Mouse (Mus musculus) liver, embryonic 15.5 days (tissue): ENCODE measurements around the gene Zc3h12b. TPM values are rescaled to one million over a fixed set of nuclear protein-coding genes. Genes with fewer than 3 reads are reported as not detected.

Experiments used
- ATAC-seq: fragments of 200-750 bp; cut with Nextera tagmentation; 2 replicates; pipeline ENCODE4 v1.8.0; 2017; ENCODE audit warnings: moderate number of reproducible peaks, mild to moderate bottlenecking, moderate library complexity; ENCODE audit not compliant: insufficient read depth
- H3K27ac ChIP-seq: fragments of 300-500 bp; sonication (generic); replicated peaks from 2 replicates; pipeline ENCODE4 v1.5.1; 2015; ENCODE audit warnings: mild to moderate bottlenecking, inconsistent platforms
- H3K27me3 ChIP-seq: fragments of 300-500 bp; sonication (generic); 2 replicates; pipeline ENCODE4 v1.6.1; 2015; ENCODE audit warnings: mild to moderate bottlenecking, inconsistent platforms
- H3K36me3 ChIP-seq: fragments of 300-500 bp; sonication (generic); replicated peaks from 2 replicates; pipeline ENCODE4 v1.6.1; 2015; ENCODE audit warnings: moderate library complexity, mild to moderate bottlenecking, inconsistent platforms
- H3K4me1 ChIP-seq: fragments of 300-500 bp; sonication (generic); replicated peaks from 2 replicates; pipeline ENCODE4 v1.6.1; 2015; ENCODE audit warnings: inconsistent platforms
- H3K4me2 ChIP-seq: fragments of 300-500 bp; sonication (generic); 2 replicates; pipeline ENCODE4 v1.6.1; 2015; ENCODE audit warnings: moderate library complexity, mild to moderate bottlenecking, inconsistent platforms
- H3K4me3 ChIP-seq: fragments of 300-500 bp; sonication (generic); replicated peaks from 2 replicates; pipeline ENCODE4 v1.5.1; 2015; ENCODE audit warnings: mild to moderate bottlenecking, inconsistent platforms
- H3K9ac ChIP-seq: fragments of 300-500 bp; sonication (generic); 2 replicates; pipeline ENCODE4 v1.6.1; 2015; ENCODE audit warnings: moderate library complexity, mild to moderate bottlenecking, inconsistent platforms
- H3K9me3 ChIP-seq: fragments of 300-500 bp; sonication (generic); replicated peaks from 2 replicates; pipeline ENCODE4 v1.6.1; 2016; ENCODE audit warnings: inconsistent platforms
- WGBS: fragments of 180-500 bp; shearing (Covaris S2); methylation state at CpG from one replicate; pipeline ENCODE4 v1.1.7; 2015; ENCODE audit warnings: mixed read lengths; ENCODE audit not compliant: insufficient replicate concordance; 5-methylcytosine and 5-hydroxymethylcytosine counted together
- polyA plus RNA-seq: library from polyadenylated mRNA; unstranded; fragments of >200 nt; fragmentation: Nextera tagmentation; extraction: Ambion mirVana; gene quantifications from 2 replicates; pipeline ENCODE4 v1.2.1, GENCODE M21; 2015

Zc3h12b gene
- polyA plus RNA-seq: 0.14 and 0.18 TPM in 2 replicates

- Histone ChIP-seq H3K9me3 (no peaks in the 10 kb centered on the region), H3K4me3 (peak within 1 kb of the TSS; percentile 42), H3K4me1 (no peaks in the 10 kb centered on the region), H3K36me3 (no peaks in the 10 kb centered on the region), H3K27me3 (no peaks in the 10 kb centered on the region; the same call in 1 of the 2 replicates), H3K27ac (no peak within 1 kb of the TSS), H3K4me2 (peak within 1 kb of the TSS; percentile 61), H3K9ac (no peak within 1 kb of the TSS)
- WGBS: 20% methylated on average over 46 of the region's 46 CpGs
- peak; percentile 54 for ATAC-seq
Observed at GRCm38 (mm10) chrX:95711227-95712111, at the start of gene Zc3h12b. Zc3h12b (plus strand) TSS chrX:95711678.

GRCm38 (mm10) chrX:95682206-95682605 is 29.3 kb upstream of the Zc3h12b start:
- 63% methylated on average over 1 of the region's 1 CpGs for WGBS
- Histone ChIP-seq H3K4me3 (no peak overlapping the region), H3K9ac (no peak overlapping the region), H3K27ac (no peak overlapping the region), H3K4me2 (no peak overlapping the region), H3K4me1 (no peaks in the 10 kb centered on the region), H3K36me3 (no peaks in the 10 kb centered on the region), H3K27me3 (no peaks in the 10 kb centered on the region), H3K9me3 (no peaks in the 10 kb centered on the region)
- ATAC-seq: no peak

DNA sequence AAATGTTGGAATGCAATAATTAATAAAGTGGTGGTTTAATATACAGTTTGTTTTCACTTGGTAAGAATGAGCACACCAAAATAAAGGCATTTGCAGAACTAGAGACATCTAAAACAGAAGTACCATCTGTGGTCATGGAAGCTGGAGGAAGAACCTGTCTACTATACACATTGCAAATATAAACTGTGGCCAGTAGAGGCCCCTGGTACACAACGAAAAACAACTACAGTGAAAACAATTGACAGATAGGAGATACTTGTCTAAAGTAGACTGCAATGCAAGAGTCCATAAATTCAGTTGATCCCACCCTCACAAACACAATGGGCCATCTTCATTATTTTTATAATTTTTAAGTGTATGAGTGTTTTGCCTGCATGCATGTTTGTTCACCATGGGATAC is 24.4 kb upstream of the Zc3h12b start:
- Histone ChIP-seq H3K4me2 (no peak overlapping the region), H3K9me3 (no peaks in the 10 kb centered on the region), H3K27ac (no peak overlapping the region), H3K4me1 (no peaks in the 10 kb centered on the region), H3K27me3 (no peaks in the 10 kb centered on the region), H3K36me3 (no peaks in the 10 kb centered on the region), H3K9ac (no peak overlapping the region), H3K4me3 (no peak overlapping the region)
- ATAC-seq: no peak
- 16% methylated on average over 1 of the region's 1 CpGs for WGBS

GRCm38 (mm10) chrX:95738253-95738652 is 26.8 kb downstream of the Zc3h12b start:
- no peak overlapping the region for H3K27ac ChIP-seq
- no peak overlapping the region for H3K9ac ChIP-seq
- H3K4me2 ChIP-seq: no peak overlapping the region
- 32% methylated on average over 2 of the region's 2 CpGs for WGBS
- no peaks in the 10 kb centered on the region for H3K27me3 ChIP-seq
- no peaks in the 10 kb centered on the region for H3K36me3 ChIP-seq
- H3K4me1 ChIP-seq: no peaks in the 10 kb centered on the region
- no peak overlapping the region for H3K4me3 ChIP-seq
- no peaks in the 10 kb centered on the region for H3K9me3 ChIP-seq
- ATAC-seq: no peak

GRCm38 (mm10) chrX:95795881-95796280 is 84.4 kb downstream of the Zc3h12b start:
- Histone ChIP-seq H3K9me3 (no peaks in the 10 kb centered on the region), H3K36me3 (no peaks in the 10 kb centered on the region), H3K4me1 (no peaks in the 10 kb centered on the region), H3K27me3 (no peaks in the 10 kb centered on the region), H3K4me3 (no peak overlapping the region), H3K27ac (no peak overlapping the region), H3K4me2 (no peak overlapping the region), H3K9ac (no peak overlapping the region)
- no peak for ATAC-seq
- 56% methylated on average over 3 of the region's 3 CpGs for WGBS

DNA sequence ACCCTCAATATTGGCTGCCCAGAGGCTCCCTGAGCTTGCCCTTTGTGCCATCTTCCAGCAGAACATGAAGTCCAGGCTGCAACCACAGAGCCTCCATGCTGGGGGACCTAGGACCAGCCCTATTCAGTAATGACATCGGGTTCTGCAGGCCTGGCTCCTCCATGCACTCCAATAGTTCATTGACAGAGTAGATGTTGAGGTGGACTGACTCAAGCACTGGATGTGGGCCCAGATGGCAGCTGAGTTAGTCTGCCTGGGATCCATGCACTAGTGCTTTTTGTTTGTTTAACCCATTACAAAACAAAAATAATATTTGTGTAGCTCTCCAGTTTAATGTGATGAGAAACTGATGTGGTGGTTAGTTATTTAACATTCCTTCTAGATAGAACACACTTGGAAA is 90.3 kb downstream of the Zc3h12b start:
- Histone ChIP-seq H3K4me3 (no peak overlapping the region), H3K4me1 (no peaks in the 10 kb centered on the region), H3K27ac (no peak overlapping the region), H3K9me3 (no peaks in the 10 kb centered on the region), H3K36me3 (no peaks in the 10 kb centered on the region), H3K9ac (no peak overlapping the region), H3K4me2 (no peak overlapping the region), H3K27me3 (no peaks in the 10 kb centered on the region)
- 58% methylated on average over 1 of the region's 1 CpGs for WGBS
- no peak for ATAC-seq

GRCm38 (mm10) chrX:95852806-95853205 is 141.3 kb downstream of the Zc3h12b start:
- no peak for ATAC-seq
- Histone ChIP-seq H3K4me1 (no peaks in the 10 kb centered on the region), H3K9ac (no peak overlapping the region), H3K4me3 (no peak overlapping the region), H3K9me3 (no peaks in the 10 kb centered on the region), H3K4me2 (no peak overlapping the region), H3K27me3 (no peaks in the 10 kb centered on the region; the same call in 1 of the 2 replicates), H3K36me3 (no peaks in the 10 kb centered on the region), H3K27ac (no peak overlapping the region)
- WGBS: 58% methylated on average over 10 of the region's 14 CpGs

- Histone ChIP-seq H3K4me2 (no peak overlapping the region), H3K4me3 (no peak overlapping the region), H3K27ac (no peak overlapping the region), H3K4me1 (no peaks in the 10 kb centered on the region), H3K36me3 (no peaks in the 10 kb centered on the region), H3K9ac (no peak overlapping the region), H3K27me3 (no peaks in the 10 kb centered on the region), H3K9me3 (no peaks in the 10 kb centered on the region)
- ATAC-seq: no peak
Observed at GRCm38 (mm10) chrX:95881111-95881510, 169.6 kb downstream of the Zc3h12b start.

DNA sequence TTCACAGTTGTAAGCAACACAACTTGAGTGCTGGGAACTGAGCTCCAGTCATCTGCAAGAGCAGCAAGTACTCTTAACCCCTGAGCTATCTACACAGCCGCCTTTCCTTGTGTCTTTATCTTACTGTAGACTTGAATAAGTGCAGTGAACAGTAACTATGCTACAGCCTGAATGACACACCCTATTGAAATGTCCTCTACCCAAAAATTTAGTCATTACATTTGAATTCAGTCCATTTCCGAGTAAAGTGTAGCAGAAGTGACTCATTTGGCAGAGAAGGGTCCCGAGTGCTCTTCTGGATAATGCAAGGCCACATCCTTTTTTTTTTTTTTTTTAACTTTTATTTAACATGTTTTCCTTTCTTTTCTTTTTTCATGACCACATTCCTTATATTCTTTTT is 191.2 kb downstream of the Zc3h12b start:
- Histone ChIP-seq H3K27me3 (no peaks in the 10 kb centered on the region), H3K9ac (no peak overlapping the region), H3K27ac (no peak overlapping the region), H3K4me1 (no peaks in the 10 kb centered on the region), H3K9me3 (no peaks in the 10 kb centered on the region), H3K36me3 (no peaks in the 10 kb centered on the region), H3K4me2 (no peak overlapping the region), H3K4me3 (no peak overlapping the region)
- no peak for ATAC-seq
- 58% methylated on average over 3 of the region's 3 CpGs for WGBS

GRCm38 (mm10) chrX:95935481-95935880 is 224.0 kb downstream of the Zc3h12b start:
- H3K36me3 ChIP-seq: 0 out of 2 replicates have a peak, but pooled peaks cover 12% of the 10 kb centered on the region

GRCm38 (mm10) chrX:95945496-95945895 is 234.0 kb downstream of the Zc3h12b start:
- ATAC-seq: no peak
- Histone ChIP-seq H3K4me1 (no peaks in the 10 kb centered on the region), H3K36me3 (0 out of 2 replicates have a peak, but pooled peaks cover 20% of the 10 kb centered on the region), H3K9ac (no peak overlapping the region), H3K27ac (no peak overlapping the region), H3K4me3 (no peak overlapping the region), H3K4me2 (no peak overlapping the region), H3K9me3 (no peaks in the 10 kb centered on the region), H3K27me3 (no peaks in the 10 kb centered on the region)
- 81% methylated on average over 2 of the region's 2 CpGs for WGBS

More at GRCm38 (mm10) chrX:95935481-95935880, 224.0 kb downstream of the Zc3h12b start:
- no peak for ATAC-seq
- Histone ChIP-seq H3K4me2 (no peak overlapping the region), H3K9me3 (no peaks in the 10 kb centered on the region), H3K4me3 (no peak overlapping the region), H3K27me3 (no peaks in the 10 kb centered on the region), H3K9ac (no peak overlapping the region), H3K4me1 (no peaks in the 10 kb centered on the region), H3K27ac (no peak overlapping the region)
- WGBS: 68% methylated on average over 2 of the region's 2 CpGs
